Mouse (Mus musculus) bone marrow macrophage, adult 2 months (primary cell): Measurements from ENCODE around the gene Arid2.

Experiments
- CTCF ChIP-seq: IDR thresholded peaks from 2 replicates; pipeline ENCODE4 v1.5.1; 2012; ENCODE audit warnings: low read depth, mild to moderate bottlenecking, low read length, moderate library complexity
- POLR2A ChIP-seq: IDR thresholded peaks from 2 replicates; pipeline ENCODE4 v1.6.1; 2012; ENCODE audit warnings: mild to moderate bottlenecking, low read depth, low read length, borderline replicate concordance

DNA sequence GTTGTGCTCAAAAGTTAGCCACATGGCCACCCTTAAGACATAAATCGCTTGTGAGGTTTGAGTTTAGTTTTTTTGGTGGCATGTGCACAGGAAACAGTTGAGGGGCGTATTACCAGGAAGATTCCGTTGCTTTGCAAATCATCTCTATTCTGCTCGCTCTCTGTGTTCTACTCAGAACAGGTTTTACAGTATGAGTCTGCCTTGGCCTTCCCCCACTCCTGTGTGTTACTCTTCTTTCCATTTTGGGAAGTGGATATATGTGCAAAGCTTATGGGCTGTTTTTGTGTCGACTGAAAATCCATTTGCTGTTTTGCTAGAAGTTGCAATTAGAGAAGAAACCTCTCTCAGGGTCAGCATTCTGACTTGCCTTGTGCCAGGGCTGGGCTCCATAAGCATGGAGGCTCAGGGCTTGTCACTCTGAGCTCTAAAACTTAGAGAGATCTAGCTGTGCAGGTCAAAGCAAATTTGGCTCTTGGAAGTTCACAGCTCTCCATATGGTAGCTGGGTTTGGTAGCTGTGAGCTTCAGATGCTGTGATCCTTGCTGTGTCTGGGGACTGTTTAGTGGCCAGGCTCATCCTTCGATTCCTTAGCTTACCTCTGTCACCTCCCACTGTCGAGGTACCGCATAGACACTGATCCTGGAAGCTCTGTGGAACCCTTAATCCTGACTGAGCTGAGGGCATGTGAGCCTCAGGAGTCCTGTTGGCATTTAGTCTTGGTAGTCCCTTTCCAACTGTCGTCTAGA lies 45.3 kb downstream of the Arid2 start:
- TF ChIP-seq CTCF (no peak), POLR2A (no peak)
